Mouse (Mus musculus) C2C12 (cell line): Measurements from ENCODE around the gene Nepro. TPM values are rescaled to one million over a fixed set of nuclear protein-coding genes. Genes with fewer than 3 reads are reported as not detected.

Experiments used
- H3K27me3 ChIP-seq: one replicate; pipeline ENCODE4 v1.6.1; 2011; ENCODE audit not compliant: control insufficient read depth, insufficient read depth, insufficient read length
- H3K36me3 ChIP-seq: one replicate; pipeline ENCODE4 v1.6.1; 2011; ENCODE audit not compliant: control insufficient read depth, insufficient read depth
- H3K4me3 ChIP-seq: one replicate; pipeline ENCODE4 v1.5.1; 2011; ENCODE audit warnings: mild to moderate bottlenecking, control low read depth; ENCODE audit not compliant: poor library complexity, insufficient read depth, severe bottlenecking
- H3K79me2 ChIP-seq: one replicate; pipeline ENCODE4 v1.6.1; 2011; ENCODE audit not compliant: control insufficient read depth, insufficient read depth
- H3K79me3 ChIP-seq: one replicate; pipeline ENCODE4 v1.6.1; 2011; ENCODE audit warnings: low read depth, control low read depth
- H3ac ChIP-seq: one replicate; pipeline ENCODE3; 2011; ENCODE audit warnings: low read depth; ENCODE audit not compliant: control insufficient read depth, insufficient read length
- CEBPB ChIP-seq: IDR thresholded peaks from one replicate; pipeline ENCODE4 v1.6.1; 2011; ENCODE audit warnings: low read depth, mild to moderate bottlenecking, control low read depth, moderate library complexity
- CTCF ChIP-seq: IDR thresholded peaks from one replicate; pipeline ENCODE4 v1.5.1; 2011; ENCODE audit not compliant: control insufficient read depth, insufficient read depth, insufficient read length
- FOSL1 ChIP-seq: IDR thresholded peaks from one replicate; pipeline ENCODE4 v1.8.0; 2011; ENCODE audit warnings: mild to moderate bottlenecking, low read length; ENCODE audit not compliant: poor library complexity, insufficient read depth, severe bottlenecking
- MAX ChIP-seq: IDR thresholded peaks from one replicate; pipeline ENCODE4 v1.6.1; 2011; ENCODE audit warnings: mild to moderate bottlenecking, control low read depth
- MYOD1 ChIP-seq: IDR thresholded peaks from one replicate; pipeline ENCODE4 v1.6.1; 2011; ENCODE audit warnings: low read depth; ENCODE audit not compliant: control insufficient read depth, insufficient read length
- MYOG ChIP-seq: IDR thresholded peaks from one replicate; pipeline ENCODE4 v1.6.1; 2011; ENCODE audit not compliant: control insufficient read depth, insufficient read length; ENCODE audit errors: extremely low read depth
- USF1 ChIP-seq: IDR thresholded peaks from one replicate; pipeline ENCODE4 v1.6.1; 2011; ENCODE audit warnings: low read depth, mild to moderate bottlenecking, control low read depth, moderate library complexity
- polyA plus RNA-seq: library from polyadenylated mRNA; unstranded; fragments of >200 nt; fragmentation: generic; extraction: Trizol; gene quantifications from one replicate; pipeline ENCODE4 v1.2.1, GENCODE M21; 2012; ENCODE audit warnings: missing spikeins

Nepro gene
- polyA plus RNA-seq, 1 experiment: 11.0 TPM

DNA sequence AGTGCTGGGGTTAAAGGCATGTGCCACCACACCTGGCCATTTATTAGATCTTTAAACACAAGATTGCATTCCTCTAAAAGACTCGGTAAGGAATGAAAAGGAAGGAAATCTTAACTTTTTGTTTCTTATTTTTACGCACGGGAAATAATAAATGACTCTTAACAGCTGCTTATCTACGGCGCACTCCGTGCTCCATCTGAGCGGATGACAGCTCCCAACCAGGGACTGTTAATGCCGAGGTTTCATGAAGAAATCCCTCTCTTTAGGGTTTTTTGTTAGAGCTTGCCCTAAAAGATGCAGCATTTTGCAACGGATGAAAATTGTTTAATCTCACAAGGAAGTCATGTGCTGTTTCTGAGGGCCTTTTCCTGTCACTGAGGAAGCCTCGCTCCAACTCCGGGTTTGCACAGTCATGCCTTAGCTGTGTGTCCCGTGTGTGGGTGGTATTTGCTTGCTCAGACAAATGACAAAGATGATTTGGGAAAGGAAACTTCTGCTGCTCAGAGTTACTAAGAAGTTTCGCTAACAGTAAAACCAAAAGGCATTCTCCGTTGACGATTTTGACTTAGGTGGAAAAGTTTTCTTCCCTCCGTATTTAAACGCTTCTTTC is 54.5 kb downstream of the Nepro start:
- Histone ChIP-seq H3K4me3 (no peak overlapping the region), H3K36me3 (no peaks in the 10 kb centered on the region), H3K27me3 (no peaks in the 10 kb centered on the region), H3K79me2 (no peaks in the 10 kb centered on the region), H3ac (no peak overlapping the region), H3K79me3 (no peaks in the 10 kb centered on the region)
- TF ChIP-seq CEBPB (no peak), MYOD1 (no peak), USF1 (no peak), MYOG (no peak), FOSL1 (no peak), CTCF (no peak), MAX (no peak)

DNA sequence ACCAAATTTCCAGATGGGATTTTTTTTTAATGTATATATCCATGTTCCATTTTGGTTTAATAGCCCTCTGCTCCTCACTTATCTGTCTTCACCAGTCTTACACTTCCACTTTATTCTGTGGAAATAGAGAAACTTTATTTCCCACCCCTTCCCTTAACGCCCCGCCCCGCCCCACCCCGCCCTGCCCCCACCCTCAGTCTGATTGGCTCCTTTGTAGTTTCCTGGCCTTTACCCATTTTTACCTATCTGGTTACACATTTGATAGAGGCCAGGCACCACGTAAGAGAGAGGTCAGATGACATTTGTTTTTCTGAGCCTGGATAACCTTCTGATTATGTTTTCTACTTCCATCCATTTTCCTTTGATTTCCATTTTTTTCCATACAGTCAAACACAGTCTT is 55.4 kb downstream of the Nepro start:
- TF ChIP-seq CTCF (no peak), CEBPB (no peak), MYOG (no peak), MAX (no peak), FOSL1 (no peak), MYOD1 (no peak), USF1 (no peak)
- Histone ChIP-seq H3K79me3 (no peaks in the 10 kb centered on the region), H3K4me3 (no peak overlapping the region), H3K27me3 (no peaks in the 10 kb centered on the region), H3ac (no peak overlapping the region), H3K79me2 (no peaks in the 10 kb centered on the region), H3K36me3 (no peaks in the 10 kb centered on the region)

DNA sequence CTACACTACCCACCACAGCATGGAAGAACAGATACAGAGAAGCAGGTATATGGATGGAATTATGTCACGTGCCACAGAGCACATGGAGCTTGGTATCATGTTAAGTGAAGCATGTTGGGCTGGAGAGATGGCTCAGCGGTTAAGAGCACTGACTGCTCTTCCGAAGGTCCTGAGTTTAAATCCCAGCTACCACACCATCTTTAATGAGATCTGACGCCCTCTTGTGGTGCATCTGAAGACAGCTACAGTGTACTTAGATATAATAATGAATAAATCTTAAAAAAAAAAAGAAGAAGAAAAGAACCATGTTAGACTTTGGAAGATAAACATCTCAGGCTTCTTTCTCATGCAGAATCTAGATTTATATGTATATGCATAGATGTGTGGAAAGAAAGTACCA is 56.6 kb downstream of the Nepro start:
- Histone ChIP-seq H3K27me3 (no peaks in the 10 kb centered on the region), H3K36me3 (no peaks in the 10 kb centered on the region), H3K79me2 (no peaks in the 10 kb centered on the region), H3ac (no peak overlapping the region), H3K4me3 (no peak overlapping the region), H3K79me3 (no peaks in the 10 kb centered on the region)
- TF ChIP-seq MYOD1 (no peak), MAX (no peak), FOSL1 (no peak), CEBPB (no peak), MYOG (no peak), CTCF (no peak), USF1 (no peak)

Other genes starting within 250 kb of the Nepro start
- 4.4 TPM for gene Boc, start 165.4 kb upstream of the Nepro start, polyA plus RNA-seq
- gene Gtpbp8, start 22.1 kb downstream of the Nepro start, polyA plus RNA-seq: 6.8 TPM
- not detected for gene Cd200r1, start 41.4 kb downstream of the Nepro start, polyA plus RNA-seq
- gene Cd200r4, start 87.4 kb downstream of the Nepro start, polyA plus RNA-seq: not detected
- gene Cd200r2, start 142.8 kb downstream of the Nepro start, polyA plus RNA-seq: 0.06 TPM
- 0.05 TPM for gene Cd200r3, start 219.4 kb downstream of the Nepro start, polyA plus RNA-seq